Mouse (Mus musculus): ENCODE results near the gene Rhobtb3. TPM values are rescaled to one million over a fixed set of nuclear protein-coding genes. Genes with fewer than 3 reads are reported as not detected.

Rhobtb3 gene
- polyA plus RNA-seq, 1 experiment from 2014 or later, result 43.0 TPM

- no peak for DNase-seq (ENCODE audit: low spot score)
- no peaks in the 10 kb centered on the region for H3K4me1 ChIP-seq (replicated peaks; ENCODE audit: control insufficient read depth, insufficient read depth, low read length)
- no peak within 1 kb of the TSS for H3K9ac ChIP-seq (ENCODE audit: low read length)
- no peak within 1 kb of the TSS for H3K4me3 ChIP-seq (ENCODE audit: low read depth, low read length)
- H3K36me3 ChIP-seq (ENCODE audit: control insufficient read depth, insufficient read depth, low read length), result no peaks in the 10 kb centered on the region
- no peak within 1 kb of the TSS for H3K4me2 ChIP-seq (ENCODE audit: low read length)
- ATAC-seq (replicated peaks; ENCODE audit: low FRiP score, low TSS enrichment, low read depth), result no peak
- no peaks in the 10 kb centered on the region for H3K27me3 ChIP-seq (replicated peaks; ENCODE audit: control insufficient read depth, insufficient read depth, low read length)
- no peak within 1 kb of the TSS for H3K27ac ChIP-seq (ENCODE audit: low read depth)
- 82% methylated on average over 1 of the region's 1 CpGs for WGBS
- peaks cover 3% of the 10 kb centered on the region; the same call in 1 of the 2 replicates for H3K9me3 ChIP-seq (ENCODE audit: control insufficient read depth, low read length)
Observed at GRCm38 (mm10) chr13:75966850-75967249, 23.1 kb upstream of the Rhobtb3 start, which contains the start of gene Spata9. Spata9 (plus strand) TSS chr13:75967150.

GRCm38 (mm10) chr13:75955357-75955992 is 11.8 kb upstream of the Rhobtb3 start:
- H3K4me3 ChIP-seq (ENCODE audit: low read depth, low read length), result no peak overlapping the region
- H3K4me2 ChIP-seq (ENCODE audit: low read length), result no peak overlapping the region
- no peaks in the 10 kb centered on the region for H3K27me3 ChIP-seq (replicated peaks; ENCODE audit: control insufficient read depth, insufficient read depth, low read length)
- H3K36me3 ChIP-seq (ENCODE audit: control insufficient read depth, insufficient read depth, low read length), result no peaks in the 10 kb centered on the region
- ATAC-seq (replicated peaks; ENCODE audit: low FRiP score, low TSS enrichment, low read depth) (no peak), DNase-seq (ENCODE audit: low spot score) (no peak)
- no peak overlapping the region for H3K27ac ChIP-seq (ENCODE audit: low read depth)
- H3K9ac ChIP-seq (ENCODE audit: low read length), result no peak overlapping the region
- H3K4me1 ChIP-seq (replicated peaks; ENCODE audit: control insufficient read depth, insufficient read depth, low read length), result no peaks in the 10 kb centered on the region
- H3K9me3 ChIP-seq (ENCODE audit: control insufficient read depth, low read length), result no peaks in the 10 kb centered on the region

- H3K9me3 ChIP-seq (ENCODE audit: control insufficient read depth, low read length), result no peaks in the 10 kb centered on the region
- no peak for ATAC-seq (replicated peaks; ENCODE audit: low FRiP score, low TSS enrichment, low read depth)
- no peaks in the 10 kb centered on the region for H3K27me3 ChIP-seq (replicated peaks; ENCODE audit: control insufficient read depth, insufficient read depth, low read length)
- no peaks in the 10 kb centered on the region for H3K4me1 ChIP-seq (replicated peaks; ENCODE audit: control insufficient read depth, insufficient read depth, low read length)
- no peak overlapping the region for H3K4me2 ChIP-seq (ENCODE audit: low read length)
- DNase-seq (ENCODE audit: low spot score), result no peak
- 34% methylated on average over 1 of the region's 1 CpGs for WGBS
- no peaks in the 10 kb centered on the region for H3K36me3 ChIP-seq (ENCODE audit: control insufficient read depth, insufficient read depth, low read length)
- no peak overlapping the region for H3K27ac ChIP-seq (ENCODE audit: low read depth)
- no peak overlapping the region for H3K9ac ChIP-seq (ENCODE audit: low read length)
- no peak overlapping the region for H3K4me3 ChIP-seq (ENCODE audit: low read depth, low read length)
Observed at GRCm38 (mm10) chr13:75950295-75950694, 6.6 kb upstream of the Rhobtb3 start.

- H3K27me3 ChIP-seq (replicated peaks; ENCODE audit: control insufficient read depth, insufficient read depth, low read length), result no peaks in the 10 kb centered on the region
- peak overlapping the region; percentile 97 for H3K9ac ChIP-seq (ENCODE audit: low read length)
- peak overlapping the region; percentile 99 for H3K27ac ChIP-seq (ENCODE audit: low read depth)
- H3K4me2 ChIP-seq (ENCODE audit: low read length), result peak overlapping the region; percentile 65
- no peak for DNase-seq (ENCODE audit: low spot score)
- peak overlapping the region; percentile 96 for H3K4me3 ChIP-seq (ENCODE audit: low read depth, low read length)
- WGBS, result 4% methylated on average over 7 of the region's 7 CpGs
- H3K4me1 ChIP-seq (replicated peaks; ENCODE audit: control insufficient read depth, insufficient read depth, low read length), result peaks cover 17% of the 10 kb centered on the region
- H3K36me3 ChIP-seq (ENCODE audit: control insufficient read depth, insufficient read depth, low read length), result peaks cover 5% of the 10 kb centered on the region
- no peaks in the 10 kb centered on the region for H3K9me3 ChIP-seq (ENCODE audit: control insufficient read depth, low read length)
- no peak; the same call in 1 of the 2 replicates for ATAC-seq (replicated peaks; ENCODE audit: low FRiP score, low TSS enrichment, low read depth)
Observed at GRCm38 (mm10) chr13:75944044-75944820, 507 bp upstream of the Rhobtb3 start.

GRCm38 (mm10) chr13:75942731-75943130 is 994 bp downstream of the Rhobtb3 start:
- WGBS, result under 1% methylated on average over 6 of the region's 6 CpGs
- peak overlapping the region; percentile 99 for H3K27ac ChIP-seq (ENCODE audit: low read depth)
- no peaks in the 10 kb centered on the region for H3K9me3 ChIP-seq (ENCODE audit: control insufficient read depth, low read length)
- no peak for DNase-seq (ENCODE audit: low spot score)
- peak overlapping the region; percentile 96 for H3K4me3 ChIP-seq (ENCODE audit: low read depth, low read length)
- peak overlapping the region; percentile 97 for H3K9ac ChIP-seq (ENCODE audit: low read length)
- peaks cover 17% of the 10 kb centered on the region for H3K4me1 ChIP-seq (replicated peaks; ENCODE audit: control insufficient read depth, insufficient read depth, low read length)
- no peaks in the 10 kb centered on the region for H3K27me3 ChIP-seq (replicated peaks; ENCODE audit: control insufficient read depth, insufficient read depth, low read length)
- peak overlapping the region; percentile 65 for H3K4me2 ChIP-seq (ENCODE audit: low read length)
- H3K36me3 ChIP-seq (ENCODE audit: control insufficient read depth, insufficient read depth, low read length), result peaks cover 20% of the 10 kb centered on the region
- no peak for ATAC-seq (replicated peaks; ENCODE audit: low FRiP score, low TSS enrichment, low read depth)

- Histone ChIP-seq H3K9me3 (ENCODE audit: control insufficient read depth, low read length) (no peaks in the 10 kb centered on the region), H3K36me3 (ENCODE audit: control insufficient read depth, insufficient read depth, low read length) (peaks cover 24% of the 10 kb centered on the region), H3K9ac (ENCODE audit: low read length) (no peak overlapping the region), H3K27ac (ENCODE audit: low read depth) (no peak overlapping the region), H3K27me3 (replicated peaks; ENCODE audit: control insufficient read depth, insufficient read depth, low read length) (no peaks in the 10 kb centered on the region), H3K4me1 (replicated peaks; ENCODE audit: control insufficient read depth, insufficient read depth, low read length) (peaks cover 17% of the 10 kb centered on the region), H3K4me3 (ENCODE audit: low read depth, low read length) (peak overlapping the region; percentile 13; the same call in 1 of the 2 replicates), H3K4me2 (ENCODE audit: low read length) (peak overlapping the region; percentile 45)
- no peak for DNase-seq (ENCODE audit: low spot score)
- WGBS, result 83% methylated on average over 5 of the region's 5 CpGs
- ATAC-seq (replicated peaks; ENCODE audit: low FRiP score, low TSS enrichment, low read depth), result no peak
Observed at GRCm38 (mm10) chr13:75941518-75942295, 2.0 kb downstream of the Rhobtb3 start.

- ATAC-seq (replicated peaks; ENCODE audit: low FRiP score, low TSS enrichment, low read depth) (no peak), DNase-seq (ENCODE audit: low spot score) (no peak)
- peaks cover 17% of the 10 kb centered on the region for H3K4me1 ChIP-seq (replicated peaks; ENCODE audit: control insufficient read depth, insufficient read depth, low read length)
- no peaks in the 10 kb centered on the region for H3K27me3 ChIP-seq (replicated peaks; ENCODE audit: control insufficient read depth, insufficient read depth, low read length)
- no peak overlapping the region for H3K27ac ChIP-seq (ENCODE audit: low read depth)
- WGBS, result 60% methylated on average over 2 of the region's 2 CpGs
- H3K4me3 ChIP-seq (ENCODE audit: low read depth, low read length), result no peak overlapping the region
- peaks cover 24% of the 10 kb centered on the region for H3K36me3 ChIP-seq (ENCODE audit: control insufficient read depth, insufficient read depth, low read length)
- peak overlapping the region; percentile 45 for H3K4me2 ChIP-seq (ENCODE audit: low read length)
- H3K9ac ChIP-seq (ENCODE audit: low read length), result no peak overlapping the region
- H3K9me3 ChIP-seq (ENCODE audit: control insufficient read depth, low read length), result no peaks in the 10 kb centered on the region
Observed at GRCm38 (mm10) chr13:75940791-75941517, 2.8 kb downstream of the Rhobtb3 start.

GRCm38 (mm10) chr13:75938866-75939265 is 4.9 kb downstream of the Rhobtb3 start:
- Histone ChIP-seq H3K9ac (ENCODE audit: low read length) (no peak overlapping the region), H3K4me3 (ENCODE audit: low read depth, low read length) (no peak overlapping the region), H3K27ac (ENCODE audit: low read depth) (no peak overlapping the region), H3K27me3 (replicated peaks; ENCODE audit: control insufficient read depth, insufficient read depth, low read length) (no peaks in the 10 kb centered on the region), H3K4me1 (replicated peaks; ENCODE audit: control insufficient read depth, insufficient read depth, low read length) (peaks cover 11% of the 10 kb centered on the region; the same call in 1 of the 2 replicates), H3K36me3 (ENCODE audit: control insufficient read depth, insufficient read depth, low read length) (peaks cover 24% of the 10 kb centered on the region), H3K4me2 (ENCODE audit: low read length) (no peak overlapping the region), H3K9me3 (ENCODE audit: control insufficient read depth, low read length) (no peaks in the 10 kb centered on the region)
- WGBS, result 89% methylated on average over 5 of the region's 5 CpGs
- ATAC-seq (replicated peaks; ENCODE audit: low FRiP score, low TSS enrichment, low read depth) (no peak), DNase-seq (ENCODE audit: low spot score) (no peak)

All from intestine, embryonic 14.5 days (tissue).